Mouse (Mus musculus): Measurements from ENCODE around the gene Cd101. TPM values are rescaled to one million over a fixed set of nuclear protein-coding genes. Genes with fewer than 3 reads are reported as not detected.

Cd101 gene
- polyA plus RNA-seq, 1 experiment from 2014 or later, result 0.09 TPM

GRCm38 (mm10) chr3:101013536-101013935 lies 15.8 kb downstream of the Cd101 start:
- Histone ChIP-seq H3K27ac (ENCODE audit: low read length) (no peak overlapping the region), H3K9ac (ENCODE audit: low read depth, low read length) (no peak overlapping the region), H3K4me1 (ENCODE audit: control insufficient read depth, low read depth, low read length) (no peaks in the 10 kb centered on the region), H3K4me3 (ENCODE audit: low read depth, low read length) (no peak overlapping the region), H3K36me3 (ENCODE audit: control insufficient read depth, insufficient read depth) (no peaks in the 10 kb centered on the region), H3K27me3 (ENCODE audit: control insufficient read depth, insufficient read depth, low read depth, low read length) (no peaks in the 10 kb centered on the region), H3K4me2 (ENCODE audit: low read depth, low read length) (no peak overlapping the region), H3K9me3 (replicated peaks; ENCODE audit: control insufficient read depth, low read length) (no peaks in the 10 kb centered on the region)
- WGBS (ENCODE audit: insufficient replicate concordance), result 36% methylated on average over 3 of the region's 3 CpGs
- no peak for ATAC-seq (ENCODE audit: low read depth)

DNA sequence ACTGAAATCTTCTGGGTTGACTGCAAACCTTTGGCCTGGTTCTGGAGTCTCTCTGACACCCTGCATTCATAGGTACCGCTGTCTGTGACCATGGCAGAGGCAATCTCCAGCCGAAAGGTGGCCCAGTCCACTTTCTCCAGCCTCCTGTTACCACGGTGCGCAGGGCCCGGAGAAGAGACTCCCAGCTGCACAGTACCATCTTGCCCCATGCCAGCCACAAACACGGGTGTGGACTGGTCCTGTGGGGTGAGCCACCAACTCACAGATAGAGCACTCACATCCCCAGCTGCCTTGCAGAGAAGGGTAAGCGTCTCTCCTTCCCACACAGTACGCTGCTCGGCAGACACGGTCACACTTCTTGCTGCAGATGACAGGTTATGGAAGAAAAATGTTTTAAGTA lies 16.4 kb downstream of the Cd101 start:
- no peaks in the 10 kb centered on the region for H3K9me3 ChIP-seq (replicated peaks; ENCODE audit: control insufficient read depth, low read length)
- H3K4me2 ChIP-seq (ENCODE audit: low read depth, low read length), result no peak overlapping the region
- H3K4me1 ChIP-seq (ENCODE audit: control insufficient read depth, low read depth, low read length), result no peaks in the 10 kb centered on the region
- H3K36me3 ChIP-seq (ENCODE audit: control insufficient read depth, insufficient read depth), result no peaks in the 10 kb centered on the region
- ATAC-seq (ENCODE audit: low read depth), result no peak
- 72% methylated on average over 10 of the region's 10 CpGs for WGBS (ENCODE audit: insufficient replicate concordance)
- H3K4me3 ChIP-seq (ENCODE audit: low read depth, low read length), result no peak overlapping the region
- H3K27ac ChIP-seq (ENCODE audit: low read length), result no peak overlapping the region
- no peaks in the 10 kb centered on the region for H3K27me3 ChIP-seq (ENCODE audit: control insufficient read depth, insufficient read depth, low read depth, low read length)
- no peak overlapping the region for H3K9ac ChIP-seq (ENCODE audit: low read depth, low read length)

GRCm38 (mm10) chr3:101012597-101012996 lies 16.8 kb downstream of the Cd101 start:
- no peak overlapping the region for H3K4me3 ChIP-seq (ENCODE audit: low read depth, low read length)
- H3K27me3 ChIP-seq (ENCODE audit: control insufficient read depth, insufficient read depth, low read depth, low read length), result no peaks in the 10 kb centered on the region
- no peak overlapping the region for H3K4me2 ChIP-seq (ENCODE audit: low read depth, low read length)
- no peaks in the 10 kb centered on the region for H3K4me1 ChIP-seq (ENCODE audit: control insufficient read depth, low read depth, low read length)
- 69% methylated on average over 8 of the region's 8 CpGs for WGBS (ENCODE audit: insufficient replicate concordance)
- ATAC-seq (ENCODE audit: low read depth), result no peak
- H3K36me3 ChIP-seq (ENCODE audit: control insufficient read depth, insufficient read depth), result no peaks in the 10 kb centered on the region
- H3K27ac ChIP-seq (ENCODE audit: low read length), result no peak overlapping the region
- no peaks in the 10 kb centered on the region for H3K9me3 ChIP-seq (replicated peaks; ENCODE audit: control insufficient read depth, low read length)
- no peak overlapping the region for H3K9ac ChIP-seq (ENCODE audit: low read depth, low read length)

DNA sequence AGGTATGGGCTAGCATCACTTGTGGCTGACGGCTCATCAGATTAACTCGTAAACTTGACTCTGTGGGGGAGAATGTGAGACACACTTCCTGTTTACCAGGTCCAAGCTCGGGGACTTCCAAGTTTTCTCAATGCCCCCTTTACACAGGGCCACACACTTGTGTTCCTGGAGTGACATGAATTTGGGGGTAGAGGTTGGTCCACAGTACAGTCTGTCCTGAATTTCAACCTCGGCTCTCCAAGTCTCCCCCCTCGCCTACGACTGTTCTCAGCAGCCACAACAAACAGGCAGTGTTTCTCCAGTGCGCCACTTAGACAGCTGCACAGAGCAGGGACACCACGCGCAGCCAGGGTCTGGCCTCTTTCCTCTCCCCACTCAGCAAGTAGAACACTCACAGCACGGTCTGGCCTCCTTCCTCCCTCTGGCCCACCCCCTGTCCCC lies 17.2 kb downstream of the Cd101 start:
- Histone ChIP-seq H3K27ac (ENCODE audit: low read length) (no peak overlapping the region), H3K4me3 (ENCODE audit: low read depth, low read length) (no peak overlapping the region), H3K4me2 (ENCODE audit: low read depth, low read length) (no peak overlapping the region), H3K9ac (ENCODE audit: low read depth, low read length) (no peak overlapping the region), H3K36me3 (ENCODE audit: control insufficient read depth, insufficient read depth) (no peaks in the 10 kb centered on the region), H3K9me3 (replicated peaks; ENCODE audit: control insufficient read depth, low read length) (no peaks in the 10 kb centered on the region), H3K27me3 (ENCODE audit: control insufficient read depth, insufficient read depth, low read depth, low read length) (no peaks in the 10 kb centered on the region), H3K4me1 (ENCODE audit: control insufficient read depth, low read depth, low read length) (no peaks in the 10 kb centered on the region)
- ATAC-seq (ENCODE audit: low read depth), result no peak
- WGBS (ENCODE audit: insufficient replicate concordance), result 54% methylated on average over 10 of the region's 10 CpGs

- 49% methylated on average over 5 of the region's 5 CpGs for WGBS (ENCODE audit: insufficient replicate concordance)
- no peaks in the 10 kb centered on the region for H3K36me3 ChIP-seq (ENCODE audit: control insufficient read depth, insufficient read depth)
- no peaks in the 10 kb centered on the region for H3K27me3 ChIP-seq (ENCODE audit: control insufficient read depth, insufficient read depth, low read depth, low read length)
- no peak for ATAC-seq (ENCODE audit: low read depth)
- no peaks in the 10 kb centered on the region for H3K9me3 ChIP-seq (replicated peaks; ENCODE audit: control insufficient read depth, low read length)
- no peak overlapping the region for H3K9ac ChIP-seq (ENCODE audit: low read depth, low read length)
- no peak overlapping the region for H3K4me2 ChIP-seq (ENCODE audit: low read depth, low read length)
- no peaks in the 10 kb centered on the region for H3K4me1 ChIP-seq (ENCODE audit: control insufficient read depth, low read depth, low read length)
- H3K27ac ChIP-seq (ENCODE audit: low read length), result no peak overlapping the region
- no peak overlapping the region for H3K4me3 ChIP-seq (ENCODE audit: low read depth, low read length)
Observed at GRCm38 (mm10) chr3:101011203-101011600, 18.2 kb downstream of the Cd101 start.

- Histone ChIP-seq H3K4me3 (ENCODE audit: low read depth, low read length) (no peak overlapping the region), H3K4me2 (ENCODE audit: low read depth, low read length) (no peak overlapping the region), H3K9ac (ENCODE audit: low read depth, low read length) (no peak overlapping the region), H3K4me1 (ENCODE audit: control insufficient read depth, low read depth, low read length) (no peaks in the 10 kb centered on the region), H3K9me3 (replicated peaks; ENCODE audit: control insufficient read depth, low read length) (no peaks in the 10 kb centered on the region), H3K36me3 (ENCODE audit: control insufficient read depth, insufficient read depth) (no peaks in the 10 kb centered on the region), H3K27me3 (ENCODE audit: control insufficient read depth, insufficient read depth, low read depth, low read length) (no peaks in the 10 kb centered on the region), H3K27ac (ENCODE audit: low read length) (no peak overlapping the region)
- no peak for ATAC-seq (ENCODE audit: low read depth)
- WGBS (ENCODE audit: insufficient replicate concordance), result 24% methylated on average over 4 of the region's 4 CpGs
Observed at GRCm38 (mm10) chr3:101010589-101011202, 18.7 kb downstream of the Cd101 start.

DNA sequence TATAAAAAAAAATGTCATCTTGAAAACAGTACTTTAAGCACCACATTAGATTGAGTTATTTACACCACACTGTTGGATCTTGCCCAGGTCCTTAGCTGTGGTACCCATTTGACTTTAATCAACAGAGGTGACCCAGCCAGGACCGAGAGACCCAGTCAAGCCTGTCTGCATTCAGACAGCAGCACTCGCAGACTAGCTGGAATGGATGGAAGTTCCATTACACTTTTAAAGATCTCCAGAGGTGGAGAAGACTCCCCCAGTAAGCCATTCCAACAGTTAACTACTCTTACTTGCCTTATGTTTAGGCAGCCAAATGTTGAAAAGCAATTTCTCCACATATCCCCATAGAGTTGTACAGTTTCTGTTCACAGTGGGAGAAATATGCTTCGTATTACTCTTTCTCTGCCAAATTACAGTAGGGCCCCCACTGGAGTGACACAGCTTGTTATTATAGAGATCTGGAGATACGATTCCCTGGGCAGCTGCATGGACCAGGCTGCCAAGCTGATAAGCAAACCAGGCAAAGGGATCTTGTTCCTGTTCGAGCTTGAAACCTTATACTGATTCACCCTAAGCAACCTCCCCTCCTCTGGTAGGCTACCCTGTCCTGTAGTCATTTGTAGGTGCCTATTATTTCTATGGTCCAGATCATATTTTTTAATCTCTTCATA lies 22.1 kb downstream of the Cd101 start:
- no peak overlapping the region for H3K4me2 ChIP-seq (ENCODE audit: low read depth, low read length)
- no peak overlapping the region for H3K9ac ChIP-seq (ENCODE audit: low read depth, low read length)
- 36% methylated on average over 5 of the region's 5 CpGs for WGBS (ENCODE audit: insufficient replicate concordance)
- no peak overlapping the region for H3K4me3 ChIP-seq (ENCODE audit: low read depth, low read length)
- no peak overlapping the region for H3K27ac ChIP-seq (ENCODE audit: low read length)
- H3K4me1 ChIP-seq (ENCODE audit: control insufficient read depth, low read depth, low read length), result no peaks in the 10 kb centered on the region
- H3K36me3 ChIP-seq (ENCODE audit: control insufficient read depth, insufficient read depth), result no peaks in the 10 kb centered on the region
- H3K9me3 ChIP-seq (replicated peaks; ENCODE audit: control insufficient read depth, low read length), result no peaks in the 10 kb centered on the region
- no peaks in the 10 kb centered on the region for H3K27me3 ChIP-seq (ENCODE audit: control insufficient read depth, insufficient read depth, low read depth, low read length)
- no peak for ATAC-seq (ENCODE audit: low read depth)

- no peaks in the 10 kb centered on the region for H3K27me3 ChIP-seq (ENCODE audit: control insufficient read depth, insufficient read depth, low read depth, low read length)
- H3K9ac ChIP-seq (ENCODE audit: low read depth, low read length), result no peak overlapping the region
- WGBS (ENCODE audit: insufficient replicate concordance), result 65% methylated on average over 6 of the region's 6 CpGs
- no peaks in the 10 kb centered on the region for H3K9me3 ChIP-seq (replicated peaks; ENCODE audit: control insufficient read depth, low read length)
- H3K4me1 ChIP-seq (ENCODE audit: control insufficient read depth, low read depth, low read length), result no peaks in the 10 kb centered on the region
- H3K4me3 ChIP-seq (ENCODE audit: low read depth, low read length), result no peak overlapping the region
- ATAC-seq (ENCODE audit: low read depth), result no peak
- no peaks in the 10 kb centered on the region for H3K36me3 ChIP-seq (ENCODE audit: control insufficient read depth, insufficient read depth)
- H3K27ac ChIP-seq (ENCODE audit: low read length), result no peak overlapping the region
- no peak overlapping the region for H3K4me2 ChIP-seq (ENCODE audit: low read depth, low read length)
Observed at GRCm38 (mm10) chr3:101005392-101005791, 24.0 kb downstream of the Cd101 start.

GRCm38 (mm10) chr3:101003575-101004356 lies 25.6 kb downstream of the Cd101 start:
- H3K9ac ChIP-seq (ENCODE audit: low read depth, low read length), result no peak overlapping the region
- no peak overlapping the region for H3K4me2 ChIP-seq (ENCODE audit: low read depth, low read length)
- H3K4me1 ChIP-seq (ENCODE audit: control insufficient read depth, low read depth, low read length), result no peaks in the 10 kb centered on the region
- WGBS (ENCODE audit: insufficient replicate concordance), result 32% methylated on average over 15 of the region's 15 CpGs
- no peak overlapping the region for H3K4me3 ChIP-seq (ENCODE audit: low read depth, low read length)
- ATAC-seq (ENCODE audit: low read depth), result no peak
- H3K27ac ChIP-seq (ENCODE audit: low read length), result no peak overlapping the region
- no peaks in the 10 kb centered on the region for H3K9me3 ChIP-seq (replicated peaks; ENCODE audit: control insufficient read depth, low read length)
- no peaks in the 10 kb centered on the region for H3K27me3 ChIP-seq (ENCODE audit: control insufficient read depth, insufficient read depth, low read depth, low read length)
- no peaks in the 10 kb centered on the region for H3K36me3 ChIP-seq (ENCODE audit: control insufficient read depth, insufficient read depth)

Measured in liver, embryonic 16.5 days (tissue).